In genomic region chr9:57969736-57970495, GRCm38 (mm10) we compare ENCODE assay signal across 9 mouse cellular contexts. TPM values are rescaled to one million over a fixed set of nuclear protein-coding genes. Genes with fewer than 3 reads are reported as not detected.
DNase-seq lines count a peak whose midpoint lies in the region; ATAC-seq and TF ChIP-seq lines count a peak whose summit lies in the region.
"Had no signal": no experiment of that assay in that cellular context is flagged by ENCODE, and none has a peak within 500 bp of the region (broad histone marks: within the 10 kb centered on the region; RNA-seq: fewer than 3 reads in every experiment).

No protein-coding gene starts in this region.

- no peak overlapping the region for H3K9ac ChIP-seq in kidney, embryonic 14.5 days (ENCODE audit: low read depth, low read length)
- peak overlapping the region; percentile 39; the same call in 1 of the 2 replicates for H3K9ac ChIP-seq in CH12.LX (ENCODE audit: insufficient read depth, low read depth)
- H3K9ac ChIP-seq in lung, embryonic 16.5 days (ENCODE audit: low read length) = no peak overlapping the region

- TF ChIP-seq EP300 in CH12.LX (IDR thresholded peaks at IDR 0.05; ENCODE audit: low read length) = peak; percentile 62

- 77% methylated on average over 11 of the region's 11 CpGs for WGBS in kidney, adult 2 months
- 69% methylated on average over 11 of the region's 11 CpGs for WGBS in kidney, embryonic 14.5 days
- WGBS in lung, embryonic 16.5 days = 69% methylated on average over 11 of the region's 11 CpGs

- in situ Hi-C loops in CH12.LX (cut with MboI; ENCODE audit: low pct_ligation_motif_present, low pct_unique_long_range_greater_than_20kb, low sequenced_read_pairs) = no loop called here

- dilution Hi-C loops in CH12.LX (cut with MboI; ENCODE audit: extremely low pct_ligation_motif_present, extremely low pct_unique_long_range_greater_than_20kb, low sequenced_read_pairs) = no loop called here

- H3K36me3 ChIP-seq in kidney, adult 2 months (ENCODE audit: control insufficient read depth, insufficient read depth, low read length) = no peaks in the 10 kb centered on the region
- H3K36me3 ChIP-seq in kidney, embryonic 14.5 days (ENCODE audit: control insufficient read depth, insufficient read depth, low read length) = no peaks in the 10 kb centered on the region
- H3K36me3 ChIP-seq in CH12.LX (replicated peaks in 1 of 2; ENCODE audit: control insufficient read depth in 1 of 2, insufficient read depth in 1 of 2, low read length in 1 of 2) = no peaks in the 10 kb centered on the region
- no peaks in the 10 kb centered on the region for H3K36me3 ChIP-seq in lung, embryonic 16.5 days (ENCODE audit: control insufficient read depth, insufficient read depth, low read length)

- H3K4me3 ChIP-seq in kidney, adult 2 months (ENCODE audit: insufficient read depth, low read depth, low read length) = no peak overlapping the region
- H3K4me3 ChIP-seq in kidney, embryonic 14.5 days (ENCODE audit: low read length) = no peak overlapping the region
- no peak overlapping the region for H3K4me3 ChIP-seq in CH12.LX (replicated peaks in 1 of 3; ENCODE audit: low read depth in 2 of 3, low read length in 2 of 3, poor library complexity in 1 of 3)
- H3K4me3 ChIP-seq in lung, embryonic 16.5 days (ENCODE audit: low read length) = no peak overlapping the region

- no peak for ATAC-seq in kidney, embryonic 14.5 days (ENCODE audit: low FRiP score, low TSS enrichment)
- ATAC-seq in lung, embryonic 16.5 days (ENCODE audit: low read depth) = no peak
- no peak for ATAC-seq in monocyte, adult 5-6 weeks (replicated peaks; ENCODE audit: insufficient number of reproducible peaks, low FRiP score, low TSS enrichment, poor library complexity, severe bottlenecking)
- ATAC-seq: inflammation-experienced regulatory T-cells, adult 6 months had no signal

- H3K4me1 ChIP-seq in kidney, adult 2 months (ENCODE audit: control insufficient read depth, insufficient read depth, low read length) = no peaks in the 10 kb centered on the region; the same call in 1 of the 2 replicates
- no peaks in the 10 kb centered on the region for H3K4me1 ChIP-seq in kidney, embryonic 14.5 days (ENCODE audit: control insufficient read depth, insufficient read depth, low read length)
- H3K4me1 ChIP-seq in CH12.LX (ENCODE audit: control insufficient read depth in 1 of 2, insufficient read depth in 2 of 2) = peaks cover 71 to 98% of the 10 kb centered on the region in 2 experiments
- H3K4me1 ChIP-seq in lung, embryonic 16.5 days (replicated peaks; ENCODE audit: control insufficient read depth, insufficient read depth, low read length) = peaks cover 14% of the 10 kb centered on the region

- no peak for TF ChIP-seq CTCF in kidney, adult 2 months (conservative IDR thresholded peaks at IDR 0.05; ENCODE audit: insufficient read depth, insufficient read length, low read depth, low read length)
- TF ChIP-seq CTCF in CH12.LX (conservative IDR thresholded peaks at IDR 0.05 in 1 of 2, IDR thresholded peaks at IDR 0.05 in 1 of 2; ENCODE audit: low read depth in 2 of 2, low read length in 2 of 2) = no peak
- TF ChIP-seq CTCF in brain, embryonic 14.5 days (IDR thresholded peaks at IDR 0.05; ENCODE audit: borderline replicate concordance, extremely low read depth, insufficient read depth, insufficient read length) = no peak

- H3K79me2 ChIP-seq in CH12.LX (replicated peaks; ENCODE audit: control insufficient read depth, extremely low read depth, insufficient read depth, poor library complexity, severe bottlenecking) = no peaks in the 10 kb centered on the region

- peak overlapping the region; percentile 37 for H3K27ac ChIP-seq in kidney, adult 2 months (ENCODE audit: insufficient read depth, low read depth, low read length)
- no peak overlapping the region for H3K27ac ChIP-seq in kidney, embryonic 14.5 days (ENCODE audit: low read depth, low read length)
- H3K27ac ChIP-seq in CH12.LX (ENCODE audit: insufficient read depth, low read depth) = peak overlapping the region; percentile 99
- peak overlapping the region; percentile 7; the same call in 1 of the 2 replicates for H3K27ac ChIP-seq in lung, embryonic 16.5 days (ENCODE audit: low read length)

- peak; percentile 72 for DNase-seq in kidney, adult 2 months
- DNase-seq in CH12.LX (ENCODE audit: extremely low read depth) = no peak
- DNase-seq in brain, embryonic 14.5 days (ENCODE audit: low read depth) = peak; percentile 31
- no peak for DNase-seq in adrenal gland, postnatal 25 days
- no peak for DNase-seq in cerebellum, postnatal 36 days

- no peak overlapping the region for H3K4me2 ChIP-seq in kidney, embryonic 14.5 days (replicated peaks; ENCODE audit: low read depth, low read length)
- H3K4me2 ChIP-seq in CH12.LX (ENCODE audit: insufficient read depth, low read depth, poor library complexity, severe bottlenecking) = no peak overlapping the region
- H3K4me2 ChIP-seq in lung, embryonic 16.5 days (ENCODE audit: low read depth, low read length) = no peak overlapping the region

- TF ChIP-seq RAD21 in CH12.LX (IDR thresholded peaks at IDR 0.05; ENCODE audit: low read depth, low read length) = no peak; the same call in none of the 2 replicates

- TF ChIP-seq POLR2A in kidney, adult 2 months (IDR thresholded peaks at IDR 0.05; ENCODE audit: low read depth, low read length) = no peak
- TF ChIP-seq POLR2A in CH12.LX (IDR thresholded peaks at IDR 0.05; ENCODE audit: low read depth, low read length) = no peak
- no peak for TF ChIP-seq POLR2A in brain, embryonic 14.5 days (IDR thresholded peaks at IDR 0.05; ENCODE audit: borderline replicate concordance, extremely low read depth, insufficient read depth, insufficient read length, poor library complexity, severe bottlenecking)

- H3K27me3 ChIP-seq in kidney, adult 2 months (replicated peaks; ENCODE audit: control insufficient read depth, insufficient read depth, low read length) = no peaks in the 10 kb centered on the region
- H3K27me3 ChIP-seq in kidney, embryonic 14.5 days (ENCODE audit: control insufficient read depth, insufficient read depth, low read length) = no peaks in the 10 kb centered on the region
- no peaks in the 10 kb centered on the region for H3K27me3 ChIP-seq in CH12.LX (replicated peaks)
- no peaks in the 10 kb centered on the region for H3K27me3 ChIP-seq in lung, embryonic 16.5 days (ENCODE audit: control insufficient read depth, insufficient read depth, low read depth, low read length)

- no peaks in the 10 kb centered on the region for H3K9me3 ChIP-seq in kidney, embryonic 14.5 days (ENCODE audit: control insufficient read depth, low read length)
- no peaks in the 10 kb centered on the region for H3K9me3 ChIP-seq in CH12.LX (replicated peaks; ENCODE audit: low read length)
- H3K9me3 ChIP-seq in lung, embryonic 16.5 days (ENCODE audit: control insufficient read depth, low read length) = no peaks in the 10 kb centered on the region

TF ChIP-seq in CH12.LX, 34 proteins besides CTCF, POLR2A, EP300 and RAD21 (continues in another document):
- no peak for TF ChIP-seq TBP (conservative IDR thresholded peaks at IDR 0.05; ENCODE audit: low read depth, low read length)
- peak; percentile 43; the same call in 1 of the 2 replicates for TF ChIP-seq MYC (IDR thresholded peaks at IDR 0.05; ENCODE audit: low read depth, low read length)
- TF ChIP-seq ZC3H11A (IDR thresholded peaks at IDR 0.05; ENCODE audit: low read depth, low read length) = no peak
- no peak for TF ChIP-seq RCOR1 (conservative IDR thresholded peaks at IDR 0.05; ENCODE audit: low read depth, low read length)
- TF ChIP-seq JUN (IDR thresholded peaks at IDR 0.05; ENCODE audit: insufficient read depth, low read depth, low read length) = no peak
- 0 out of 2 replicates have a peak, but pooled peaks have one; percentile 56 for TF ChIP-seq MEF2A (IDR thresholded peaks at IDR 0.05; ENCODE audit: borderline replicate concordance, low read depth, low read length)
- TF ChIP-seq MAX (IDR thresholded peaks at IDR 0.05; ENCODE audit: low read length) = 0 out of 2 replicates have a peak, but pooled peaks have one; percentile 64
- no peak for TF ChIP-seq ZKSCAN1 (IDR thresholded peaks at IDR 0.05; ENCODE audit: borderline replicate concordance, low read depth, low read length)
- no peak for TF ChIP-seq PAX5 (IDR thresholded peaks at IDR 0.05; ENCODE audit: low read length)
- no peak for TF ChIP-seq KAT2A (IDR thresholded peaks at IDR 0.05; ENCODE audit: insufficient replicate concordance, low read length)
- TF ChIP-seq MXI1 (IDR thresholded peaks at IDR 0.05; ENCODE audit: low read depth, low read length) = peak; percentile 76

RNA-seq across cellular contexts. Expression of gene Sema7a, which starts 30.0 kb away (rescaled TPM):
- polyA plus RNA-seq in kidney, adult 2 months (2012; rRNA removed) = 9.4 and 9.6 TPM in 2 replicates
- 0.93 TPM in 2 replicates for polyA plus RNA-seq in kidney, embryonic 14.5 days (2014; fragmentation: Nextera tagmentation; extraction: Ambion mirVana)
- total RNA-seq in CH12.LX (2012; rRNA removed) (113 and 181 TPM in 2 replicates), CH12.LX (2014; rRNA removed) (78.2 and 88.6 TPM in 2 replicates)
- 81.9 and 89.4 TPM in 2 replicates for polyA plus RNA-seq in CH12.LX (2012; ENCODE audit: insufficient read length, low read depth)
- polyA plus RNA-seq in brain, embryonic 14.5 days (2012; rRNA removed) = 37.9 and 42.7 TPM in 2 replicates
- 0.74 and 0.93 TPM in 2 replicates for polyA plus RNA-seq in lung, embryonic 16.5 days (2015; fragmentation: Nextera tagmentation; extraction: Ambion mirVana)
- 0.49 to 16.6 TPM (median 13.2 TPM) in 3 replicates for total RNA-seq in monocyte, adult 5-6 weeks (2017)
- 8.6 and 8.8 TPM in 2 replicates for total RNA-seq in adrenal gland, postnatal 25 days (2021)

RNA-seq across cellular contexts. Expression of gene Cyp11a1, which starts 36.3 kb away (rescaled TPM):
- polyA plus RNA-seq in kidney, adult 2 months (2012; rRNA removed) = 0.16 and 5.1 TPM in 2 replicates
- polyA plus RNA-seq in kidney, embryonic 14.5 days (2014; fragmentation: Nextera tagmentation; extraction: Ambion mirVana) = 0.47 and 0.87 TPM in 2 replicates
- total RNA-seq in CH12.LX (2012; rRNA removed) = 2.6 and 4.6 TPM in 2 replicates
- total RNA-seq in CH12.LX (2014; rRNA removed) = 8.3 and 9.0 TPM in 2 replicates
- polyA plus RNA-seq in CH12.LX (2012; ENCODE audit: insufficient read length, low read depth) = 12.1 and 12.8 TPM in 2 replicates
- polyA plus RNA-seq in brain, embryonic 14.5 days (2012; rRNA removed) = 0.66 and 0.68 TPM in 2 replicates
- polyA plus RNA-seq in lung, embryonic 16.5 days (2015; fragmentation: Nextera tagmentation; extraction: Ambion mirVana) = 0.58 and 0.74 TPM in 2 replicates
- total RNA-seq in monocyte, adult 5-6 weeks (2017) = 7.8 to 44.8 TPM (median 28.4 TPM) in 3 replicates
- 6,596 and 7,089 TPM in 2 replicates for total RNA-seq in adrenal gland, postnatal 25 days (2021)

RNA-seq across cellular contexts. Expression of gene Ubl7, which starts 59.1 kb away (rescaled TPM):
- 144 and 150 TPM in 2 replicates for polyA plus RNA-seq in kidney, adult 2 months (2012; rRNA removed)
- polyA plus RNA-seq in kidney, embryonic 14.5 days (2014; fragmentation: Nextera tagmentation; extraction: Ambion mirVana) = 106 and 108 TPM in 2 replicates
- total RNA-seq in CH12.LX (2012; rRNA removed) (31.2 and 37.3 TPM in 2 replicates), CH12.LX (2014; rRNA removed) (19.9 and 24.7 TPM in 2 replicates)
- 73.3 and 81.1 TPM in 2 replicates for polyA plus RNA-seq in CH12.LX (2012; ENCODE audit: insufficient read length, low read depth)
- 125 and 140 TPM in 2 replicates for polyA plus RNA-seq in brain, embryonic 14.5 days (2012; rRNA removed)
- polyA plus RNA-seq in lung, embryonic 16.5 days (2015; fragmentation: Nextera tagmentation; extraction: Ambion mirVana) = 105 and 112 TPM in 2 replicates
- total RNA-seq in monocyte, adult 5-6 weeks (2017) = 10.9 to 35.9 TPM (median 17.3 TPM) in 3 replicates
- 82.7 and 89.0 TPM in 2 replicates for total RNA-seq in adrenal gland, postnatal 25 days (2021)

Comparison
In these comparisons a context has a peak if more than half of its experiments do, and no peak if none do; other contexts are left out.
1. DNase-seq: peak in kidney, adult 2 months (single experiment) and brain, embryonic 14.5 days (single experiment); none in CH12.LX (single experiment), adrenal gland, postnatal 25 days (single experiment) and cerebellum, postnatal 36 days (0 of 2).